Mouse (Mus musculus) G1E (cell line): Measurements from ENCODE around the gene Tmem217. TPM values are rescaled to one million over a fixed set of nuclear protein-coding genes. Genes with fewer than 3 reads are reported as not detected.

Experiments used
- ATAC-seq: 2 replicates; pipeline ENCODE4 v1.8.0; 2016; ENCODE audit warnings: mild to moderate bottlenecking; ENCODE audit not compliant: insufficient number of reproducible peaks, poor library complexity, low FRiP score, severe bottlenecking; ENCODE audit errors: extremely low read depth
- DNase-seq: peaks from one replicate; pipeline ENCODE4 v3.0.0; 2012; ENCODE audit warnings: low spot score
- H3K27me3 ChIP-seq: 2 replicates; pipeline ENCODE4 v1.6.1; 2012; ENCODE audit warnings: mild to moderate bottlenecking, low read length, inconsistent platforms; ENCODE audit not compliant: insufficient read depth
- H3K36me3 ChIP-seq: replicated peaks from 2 replicates; pipeline ENCODE3; 2012; ENCODE audit warnings: mild to moderate bottlenecking, inconsistent platforms
- H3K4me1 ChIP-seq: 2 replicates; pipeline ENCODE4 v1.6.1; 2012; ENCODE audit warnings: low read depth, low read length, inconsistent platforms, mixed read lengths; ENCODE audit not compliant: insufficient read depth
- H3K4me3 ChIP-seq: 2 replicates; pipeline ENCODE4 v1.5.1; 2012; ENCODE audit warnings: low read depth, mild to moderate bottlenecking, inconsistent platforms, low read length, moderate library complexity, mixed read lengths
- H3K9me3 ChIP-seq: replicated peaks from 2 replicates; pipeline ENCODE4 v1.6.1; 2012; ENCODE audit warnings: inconsistent platforms
- CTCF ChIP-seq: IDR thresholded peaks from 2 replicates; pipeline ENCODE4 v1.5.1; 2012; ENCODE audit warnings: low read depth, low read length, inconsistent platforms, mixed read lengths
- GATA1 ChIP-seq: IDR thresholded peaks from 2 replicates; pipeline ENCODE4 v1.6.1; 2012; ENCODE audit warnings: borderline replicate concordance, low read length, inconsistent platforms, mixed read lengths
- GATA2 ChIP-seq: IDR thresholded peaks from 2 replicates; pipeline ENCODE4 v1.6.1; 2012; ENCODE audit warnings: low read depth, low read length, inconsistent platforms, borderline replicate concordance
- POLR2AphosphoS5 ChIP-seq: IDR thresholded peaks from 2 replicates; pipeline ENCODE4 v1.6.1; 2012; ENCODE audit warnings: low read depth, low read length, inconsistent platforms; ENCODE audit not compliant: insufficient replicate concordance
- TAL1 ChIP-seq: conservative IDR thresholded peaks from 2 replicates; pipeline ENCODE4 v1.6.1; 2012; ENCODE audit warnings: low read depth, low read length, inconsistent platforms, mixed read lengths
- polyA plus RNA-seq: library from polyadenylated mRNA; stranded (reverse); fragments of >175 nt; gene quantifications from 2 replicates; pipeline ENCODE4 v1.2.3, GENCODE M21; 2012
- total RNA-seq, 2 experiments: library from RNA; stranded (forward) in 1 of 2; stranded (reverse) in 1 of 2; fragments of 200-1000 nt in 1 of 2; fragments of >200 nt in 1 of 2; fragmentation: Nextera tagmentation in 1 of 2; gene quantifications; 2 replicates each; pipeline ENCODE4 v1.2.3; 2014 to 2017

Gene Tmem217
- total RNA-seq (2014; fragmentation: Nextera tagmentation) = 2.9 TPM in 1 of 2 replicates, not detected in the other
- 0.33 and 0.41 TPM in 2 replicates for total RNA-seq (2017)
- polyA plus RNA-seq = 0.11 TPM in 1 of 2 replicates, not detected in the other

- peaks cover 44% of the 10 kb centered on the region for H3K36me3 ChIP-seq
- H3K4me1 ChIP-seq = peaks cover 29% of the 10 kb centered on the region
- H3K9me3 ChIP-seq = no peaks in the 10 kb centered on the region
- H3K27me3 ChIP-seq = no peaks in the 10 kb centered on the region
- no peak for ATAC-seq
- H3K4me3 ChIP-seq = no peak within 1 kb of the TSS
- TF ChIP-seq GATA1 (no peak), CTCF (no peak), TAL1 (no peak), GATA2 (no peak), POLR2AphosphoS5 (no peak)
- DNase-seq = no peak
These were observed at the start of gene Tmem217 for GRCm38 (mm10) chr17:29552162-29552732. Gene Tmem217, minus strand, starts transcription at chr17:29552385.

GRCm38 (mm10) chr17:29601391-29601790 lies 49.2 kb upstream of the Tmem217 start:
- Histone ChIP-seq H3K9me3 (no peaks in the 10 kb centered on the region), H3K27me3 (no peaks in the 10 kb centered on the region), H3K36me3 (peaks cover 87% of the 10 kb centered on the region), H3K4me3 (no peak overlapping the region), H3K4me1 (peaks cover 4% of the 10 kb centered on the region)
- TF ChIP-seq GATA1 (no peak), POLR2AphosphoS5 (no peak), TAL1 (no peak), CTCF (no peak), GATA2 (no peak)
- no peak for ATAC-seq
- DNase-seq = no peak

- ATAC-seq = no peak
- H3K27me3 ChIP-seq = no peaks in the 10 kb centered on the region
- no peak for DNase-seq
- H3K36me3 ChIP-seq = peaks cover 87% of the 10 kb centered on the region
- TF ChIP-seq POLR2AphosphoS5 (no peak), TAL1 (no peak), GATA2 (no peak), CTCF (no peak), GATA1 (no peak)
- no peak overlapping the region for H3K4me3 ChIP-seq
- H3K4me1 ChIP-seq = no peaks in the 10 kb centered on the region
- no peaks in the 10 kb centered on the region for H3K9me3 ChIP-seq
These were observed 47.4 kb upstream of the Tmem217 start for GRCm38 (mm10) chr17:29599537-29599936.

- TF ChIP-seq GATA1 (no peak), TAL1 (no peak), CTCF (no peak), POLR2AphosphoS5 (no peak), GATA2 (no peak)
- peaks cover 87% of the 10 kb centered on the region for H3K36me3 ChIP-seq
These were observed 46.9 kb upstream of the Tmem217 start for GRCm38 (mm10) chr17:29599051-29599450.

GRCm38 (mm10) chr17:29596771-29597132 lies 44.6 kb upstream of the Tmem217 start:
- peaks cover 83% of the 10 kb centered on the region for H3K36me3 ChIP-seq
- no peak for DNase-seq
- TF ChIP-seq POLR2AphosphoS5 = no peak
- TF ChIP-seq GATA1 = no peak
- TF ChIP-seq CTCF = no peak
- no peak for TF ChIP-seq TAL1
- no peak for TF ChIP-seq GATA2
- no peak for ATAC-seq
- H3K4me3 ChIP-seq = no peak overlapping the region
- H3K27me3 ChIP-seq = no peaks in the 10 kb centered on the region
- no peaks in the 10 kb centered on the region for H3K9me3 ChIP-seq
- H3K4me1 ChIP-seq = no peaks in the 10 kb centered on the region

More at GRCm38 (mm10) chr17:29599051-29599450, 46.9 kb upstream of the Tmem217 start:
- no peak for DNase-seq
- Histone ChIP-seq H3K4me1 (no peaks in the 10 kb centered on the region), H3K9me3 (no peaks in the 10 kb centered on the region), H3K4me3 (no peak overlapping the region), H3K27me3 (no peaks in the 10 kb centered on the region)
- ATAC-seq = no peak

DNA sequence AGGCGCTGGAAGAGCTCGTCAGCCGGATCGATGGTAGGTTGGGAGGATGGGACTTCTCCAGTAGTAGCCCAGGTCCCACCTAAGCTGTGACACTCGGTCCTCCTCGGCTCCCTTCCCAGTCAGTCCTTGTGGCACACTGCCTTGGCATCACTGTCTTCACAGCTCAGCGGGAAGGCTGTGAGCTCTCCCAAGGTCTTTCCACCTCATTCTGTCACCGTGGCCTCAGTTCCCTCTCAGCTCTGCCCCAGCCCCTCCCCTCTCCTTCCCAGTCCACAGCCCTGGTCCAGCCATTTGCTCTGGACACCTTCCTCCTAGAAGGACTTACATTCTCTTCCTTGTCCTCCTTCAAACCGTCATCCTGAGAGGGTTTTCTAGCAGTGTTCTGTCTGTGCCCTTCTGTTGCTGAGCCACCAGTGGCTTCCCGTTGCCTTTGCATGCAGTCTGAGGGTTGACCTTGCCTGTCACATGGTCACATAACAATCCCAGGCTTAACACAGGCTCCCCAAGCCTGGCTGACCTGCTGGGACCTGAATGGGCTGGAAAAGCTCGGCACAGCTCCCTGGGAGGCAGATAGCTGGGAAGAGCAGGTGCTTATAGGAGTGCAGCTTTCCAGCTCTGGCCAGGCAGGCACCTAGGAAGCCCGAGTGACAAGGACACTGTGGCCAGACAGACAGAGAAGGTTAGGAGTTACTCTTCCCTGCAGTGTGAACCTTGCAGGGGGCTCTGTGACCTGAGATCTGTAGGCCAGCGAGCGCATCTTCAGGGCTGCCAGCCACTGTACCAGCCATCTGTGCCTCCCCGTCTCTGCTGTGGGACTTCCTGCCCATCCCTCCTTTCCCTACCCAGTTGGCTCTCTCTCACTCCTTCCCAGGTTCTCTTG lies 43.9 kb upstream of the Tmem217 start:
- H3K4me1 ChIP-seq = no peaks in the 10 kb centered on the region
- H3K4me3 ChIP-seq = no peak overlapping the region
- TF ChIP-seq GATA2 = no peak
- no peak for TF ChIP-seq TAL1
- no peak for TF ChIP-seq CTCF
- TF ChIP-seq GATA1 = no peak
- no peak for TF ChIP-seq POLR2AphosphoS5
- H3K36me3 ChIP-seq = peaks cover 81% of the 10 kb centered on the region
- ATAC-seq (no peak), DNase-seq (no peak)
- H3K9me3 ChIP-seq = no peaks in the 10 kb centered on the region
- no peaks in the 10 kb centered on the region for H3K27me3 ChIP-seq
